Mouse (Mus musculus) mesoderm, embryonic 11.5 days (tissue): Measurements from ENCODE around the gene Olfr670.
"Not testable (repeated sequence)": the region's sequence is repeated elsewhere in the genome, so short reads cannot be mapped to it uniquely, and the experiment has no call there.

Experiments used
- DNase-seq: peaks from one replicate; pipeline ENCODE4 v3.0.0-alpha.2; 2012; ENCODE audit warnings: low read depth, low spot score

Gene Olfr670

GRCm38 (mm10) chr7:104962520-104962919, at the start of gene Olfr670:
Gene Olfr670 (minus strand): TSS chr7:104962620.
- no peak for DNase-seq

- DNase-seq: no peak
Observed at GRCm38 (mm10) chr7:105001929-105002328, 39.5 kb upstream of the Olfr670 start, which contains the start of gene Olfr672. Gene Olfr672 (minus strand): TSS chr7:105002029.

GRCm38 (mm10) chr7:104979026-104979425, 16.6 kb upstream of the Olfr670 start, which contains the start of gene Olfr671:
Gene Olfr671 (minus strand): TSS chr7:104979126.
- no peak for DNase-seq

GRCm38 (mm10) chr7:104972507-104972906, 10.1 kb upstream of the Olfr670 start:
- not testable (repeated sequence) for DNase-seq

- not testable (repeated sequence) for DNase-seq
Observed at GRCm38 (mm10) chr7:104950234-104950633, 12.2 kb downstream of the Olfr670 start.

- no peak for DNase-seq
Observed at GRCm38 (mm10) chr7:104933940-104934339, 28.5 kb downstream of the Olfr670 start, which contains the start of gene Olfr669. Gene Olfr669 (plus strand): TSS chr7:104934240.

- DNase-seq: no peak
Observed at GRCm38 (mm10) chr7:104927957-104928356, 34.5 kb downstream of the Olfr670 start, which contains the start of gene Olfr668. Gene Olfr668 (minus strand): TSS chr7:104928057.

- DNase-seq: no peak
Observed at GRCm38 (mm10) chr7:104921382-104921781, 41.0 kb downstream of the Olfr670 start, which contains the start of gene Olfr667. Gene Olfr667 (minus strand): TSS chr7:104921482.
